Mouse (Mus musculus) T-helper 17 cell (primary cell): ENCODE measurements around the gene Myoc.

ENCODE experiments used
- in situ Hi-C, 2 experiments: fragments of 300-600 bp; cut with MboI, MseI; formaldehyde crosslinking; loops; 1 replicate in 1 of 2; 2 replicates in 1 of 2; pipeline ENCODE4 v1.15.1; 2025; ENCODE audit warnings: high pct_unique_total_duplicates in 2 of 2

Myoc gene

GRCm38 (mm10) chr1:162648416-162648815 is 9.5 kb downstream of the Myoc start:
- in situ Hi-C loops, result no loop called here

GRCm38 (mm10) chr1:162658119-162658518 is 19.2 kb downstream of the Myoc start, which contains the start of gene Myocos:
Myocos (minus strand) TSS chr1:162658219.
- in situ Hi-C loops, result loop anchor here in 1 of 2 experiments (5.0 kb wide), 1 partner anchor 301 kb away; no protein-coding TSS in a partner anchor

GRCm38 (mm10) chr1:162660276-162660860 is 21.4 kb downstream of the Myoc start:
- in situ Hi-C loops, result loop anchor here in 1 of 2 experiments (5.0 kb wide), 1 partner anchor 123 kb away; no protein-coding TSS in a partner anchor

GRCm38 (mm10) chr1:162664826-162665475 is 26.0 kb downstream of the Myoc start:
- in situ Hi-C loops, result loop anchor here in 1 of 2 experiments (5.0 kb wide), 1 partner anchor 128 kb away; no protein-coding TSS in a partner anchor

- in situ Hi-C loops, result no loop called here
Observed at GRCm38 (mm10) chr1:162665486-162666174, 26.7 kb downstream of the Myoc start.

- in situ Hi-C loops, result loop anchor here in 1 of 2 experiments (25.0 kb wide), 1 partner anchor 856 kb away; no protein-coding TSS in a partner anchor
Observed at GRCm38 (mm10) chr1:162693721-162694120, 54.8 kb downstream of the Myoc start.

GRCm38 (mm10) chr1:162697866-162698265 is 58.9 kb downstream of the Myoc start:
- in situ Hi-C loops, result loop anchor here in 1 of 2 experiments (25.0 kb wide), 1 partner anchor 861 kb away; no protein-coding TSS in a partner anchor
